Mouse (Mus musculus) liver (tissue): ENCODE measurements at regions not wholly inside any gene's neighbourhood (a gene's known extent, or its start where the extent isn't known, plus 50 kb on each side); places are given as distances from the start of the nearest gene placed in this dataset.
A peak's percentile ranks its signal among the peaks of the same experiment; 100 is the strongest.

ENCODE experiments used
- DNase-seq: peaks from one replicate; pipeline ENCODE4 v3.0.0-alpha.2; 2020; ENCODE audit warnings: mixed read lengths

- peak; percentile 7 for DNase-seq
Observed at GRCm38 (mm10) chr9:12692329-12692728, 553.3 kb downstream of the Jrkl start.

GRCm38 (mm10) chr9:12690948-12691279, 554.7 kb downstream of the Jrkl start:
- no peak for DNase-seq

- DNase-seq, result no peak
Observed at GRCm38 (mm10) chr9:12690182-12690947, 555.3 kb downstream of the Jrkl start.
